Mouse (Mus musculus): Measurements from ENCODE around the gene Scd2. TPM values are rescaled to one million over a fixed set of nuclear protein-coding genes. Genes with fewer than 3 reads are reported as not detected.
A peak's percentile ranks its signal among the peaks of the same experiment; 100 is the strongest.

The Scd2 gene
- polyA plus RNA-seq, 1 experiment: 626 TPM

GRCm38 (mm10) chr19:44335876-44336662 is 42.6 kb downstream of the Scd2 start:
- DNase-seq (ENCODE audit: extremely low spot score in 1 of 2, low spot score in 1 of 2): peak in 1 of 2 experiments; percentile 58

GRCm38 (mm10) chr19:44349689-44350088 is 56.2 kb downstream of the Scd2 start:
- DNase-seq (ENCODE audit: extremely low spot score in 1 of 2, low spot score in 1 of 2): no peak

DNA sequence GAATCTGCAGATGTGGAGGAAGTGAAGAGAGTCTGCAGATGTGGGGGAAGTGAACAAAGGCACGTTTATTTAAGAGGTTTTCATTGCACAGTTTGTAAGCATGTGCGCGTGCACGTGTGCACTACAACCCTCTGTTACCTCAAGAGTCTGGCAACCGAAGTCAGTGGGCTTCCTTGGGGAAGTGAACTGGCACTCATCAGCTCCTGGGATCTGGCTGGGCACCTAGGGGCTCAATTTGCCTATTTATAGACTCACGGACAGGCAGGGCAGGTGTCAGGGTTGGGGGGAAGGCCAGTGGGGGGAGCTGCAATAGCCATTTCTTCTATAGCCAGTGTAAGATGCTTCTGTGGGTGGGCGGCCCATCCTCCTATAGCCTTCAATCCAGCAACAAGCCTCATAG is 58.3 kb downstream of the Scd2 start:
- no peak for DNase-seq (ENCODE audit: extremely low spot score in 1 of 2, low spot score in 1 of 2)

Other genes with a start within 250 kb of the Scd2 start
- 17.3 and 19.2 TPM in 2 replicates for gene Erlin1, start 223.9 kb upstream of the Scd2 start, polyA plus RNA-seq (2012; rRNA removed)
- gene Chuk, start 186.2 kb upstream of the Scd2 start, polyA plus RNA-seq (2012; rRNA removed): 102 and 117 TPM in 2 replicates
- gene Cwf19l1, start 157.8 kb upstream of the Scd2 start, polyA plus RNA-seq (2012; rRNA removed): 22.5 and 24.6 TPM in 2 replicates
- gene Bloc1s2, start 147.2 kb upstream of the Scd2 start, polyA plus RNA-seq (2012; rRNA removed): 77.2 and 82.6 TPM in 2 replicates
- gene Pkd2l1, start 101.2 kb upstream of the Scd2 start, polyA plus RNA-seq (2012; rRNA removed): 0.80 and 0.97 TPM in 2 replicates
- gene Scd3, start 90.4 kb upstream of the Scd2 start, polyA plus RNA-seq (2012; rRNA removed): 3.1 and 3.2 TPM in 2 replicates
- 0.27 and 0.30 TPM in 2 replicates for gene Scd4, start 39.4 kb downstream of the Scd2 start, polyA plus RNA-seq (2012; rRNA removed)
- 111 and 161 TPM in 2 replicates for gene Scd1, start 114.2 kb downstream of the Scd2 start, polyA plus RNA-seq (2012; rRNA removed)
- 0.04 TPM in 1 of 2 replicates, not detected in the other for gene Wnt8b, start 199.8 kb downstream of the Scd2 start, polyA plus RNA-seq (2012; rRNA removed)

Data from frontal cortex, adult 2 months (tissue).